8 mouse cellular contexts compared by ENCODE assay signal in the genomic region with DNA sequence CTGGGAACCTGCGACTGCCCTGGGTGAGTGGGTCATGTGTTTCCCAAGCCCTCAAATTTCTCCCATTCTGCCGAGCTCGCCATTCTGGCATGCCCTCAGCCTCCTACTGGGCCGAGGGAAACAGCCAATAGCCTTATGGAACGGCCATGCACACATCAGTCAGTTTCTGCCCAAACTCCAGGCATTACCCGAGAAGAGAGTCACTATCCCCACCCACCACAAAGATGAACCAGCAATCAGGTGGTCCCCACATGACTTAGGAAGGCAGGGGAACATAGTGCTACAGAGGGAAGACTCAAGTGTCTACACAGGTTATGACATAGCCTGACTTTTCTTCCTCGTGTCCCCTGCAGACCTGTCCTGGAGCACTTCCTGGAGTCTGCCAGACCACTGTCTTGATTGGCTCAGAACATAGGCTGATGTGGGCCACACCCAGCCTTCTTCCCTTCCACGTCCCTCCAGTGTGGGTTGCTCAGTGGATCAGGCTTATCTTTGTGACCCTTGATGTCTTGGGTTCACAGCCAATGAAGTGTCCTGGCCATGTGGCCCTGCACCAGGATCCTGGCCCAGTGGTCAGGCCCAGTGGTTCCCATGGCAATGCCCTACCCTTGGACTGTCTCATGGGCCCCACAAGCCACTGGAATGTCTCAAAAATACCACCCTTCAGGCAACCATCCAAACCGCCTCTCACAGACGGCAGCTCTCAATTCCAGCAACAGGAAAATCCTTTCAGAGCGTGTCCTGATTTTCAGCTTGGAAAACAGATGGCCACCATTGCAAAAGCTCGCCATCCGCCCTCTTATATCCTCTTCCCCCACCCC. TPM values are rescaled to one million over a fixed set of nuclear protein-coding genes. Genes with fewer than 3 reads are reported as not detected.
A peak's percentile ranks its signal among the peaks of the same experiment; 100 is the strongest.
DNase-seq lines count a peak whose midpoint lies in the region; ATAC-seq lines count a peak whose summit lies in the region.

No protein-coding gene starts in this region.

- H3K9me3 ChIP-seq in embryonic facial prominence, embryonic 14.5 days (ENCODE audit: control insufficient read depth, low read length), result no peaks in the 10 kb centered on the region
- no peaks in the 10 kb centered on the region for H3K9me3 ChIP-seq in hindbrain, embryonic 10.5 days
- H3K9me3 ChIP-seq in neural tube, embryonic 14.5 days (ENCODE audit: control insufficient read depth, low read length), result no peaks in the 10 kb centered on the region

- peak; percentile 95 for DNase-seq in 3134 (ENCODE audit: extremely low read depth, insufficient read length, low spot score)
- peak; percentile 100 for DNase-seq in 3T3-L1 (ENCODE audit: low read depth, low spot score)
- DNase-seq in embryonic facial prominence, embryonic 14.5 days (ENCODE audit: low spot score), result peak; percentile 91
- no peak for DNase-seq in hindbrain, embryonic 10.5 days (ENCODE audit: low spot score)
- DNase-seq in left cerebral cortex, postnatal 25 days (ENCODE audit: low spot score in 2 of 2), result peak; percentile 66 to 94
- no peak for DNase-seq in gastrocnemius, postnatal 10 days

- no peak overlapping the region for H3K4me2 ChIP-seq in embryonic facial prominence, embryonic 14.5 days (ENCODE audit: low read depth, low read length)
- H3K4me2 ChIP-seq in neural tube, embryonic 14.5 days (ENCODE audit: low read depth, low read length), result no peak overlapping the region

- H3K27ac ChIP-seq in embryonic facial prominence, embryonic 14.5 days (replicated peaks; ENCODE audit: low read depth, low read length), result peak overlapping the region; percentile 98
- H3K27ac ChIP-seq in hindbrain, embryonic 10.5 days, result peak overlapping the region; percentile 76
- peak overlapping the region; percentile 55 for H3K27ac ChIP-seq in neural tube, embryonic 14.5 days (ENCODE audit: low read depth, low read length)

- no peak overlapping the region for H3K4me3 ChIP-seq in embryonic facial prominence, embryonic 14.5 days (ENCODE audit: low read depth, low read length)
- no peak overlapping the region for H3K4me3 ChIP-seq in hindbrain, embryonic 10.5 days
- no peak overlapping the region for H3K4me3 ChIP-seq in neural tube, embryonic 14.5 days (ENCODE audit: low read depth, low read length)

- no peaks in the 10 kb centered on the region for H3K36me3 ChIP-seq in embryonic facial prominence, embryonic 14.5 days (ENCODE audit: control insufficient read depth, insufficient read depth, low read length)
- H3K36me3 ChIP-seq in hindbrain, embryonic 10.5 days, result no peaks in the 10 kb centered on the region
- no peaks in the 10 kb centered on the region for H3K36me3 ChIP-seq in neural tube, embryonic 14.5 days (ENCODE audit: control insufficient read depth, insufficient read depth, low read length)

- intact Hi-C loops in left cerebral cortex, postnatal 25 days (cut with DNase I), result no loop called here

- no peak overlapping the region for H3K9ac ChIP-seq in embryonic facial prominence, embryonic 14.5 days (ENCODE audit: low read depth, low read length)
- no peak overlapping the region for H3K9ac ChIP-seq in neural tube, embryonic 14.5 days (replicated peaks; ENCODE audit: low read depth, low read length)

- WGBS in embryonic facial prominence, embryonic 14.5 days, result 51% methylated on average over 13 of the region's 13 CpGs
- WGBS in hindbrain, embryonic 10.5 days, result 62% methylated on average over 13 of the region's 13 CpGs
- 55% methylated on average over 13 of the region's 13 CpGs for WGBS in neural tube, embryonic 14.5 days

- peaks cover 60% of the 10 kb centered on the region for H3K4me1 ChIP-seq in embryonic facial prominence, embryonic 14.5 days (ENCODE audit: control insufficient read depth, insufficient read depth, low read length)
- peaks cover 70% of the 10 kb centered on the region for H3K4me1 ChIP-seq in hindbrain, embryonic 10.5 days (replicated peaks)
- H3K4me1 ChIP-seq in neural tube, embryonic 14.5 days (ENCODE audit: control insufficient read depth, insufficient read depth, low read length), result peaks cover 33% of the 10 kb centered on the region

- no peak for ATAC-seq in embryonic facial prominence, embryonic 14.5 days (ENCODE audit: low read depth)
- ATAC-seq in neural tube, embryonic 14.5 days (ENCODE audit: low read depth), result no peak
- ATAC-seq in granulocyte monocyte progenitor cell, adult 5-6 weeks (replicated peaks; ENCODE audit: poor library complexity, severe bottlenecking), result no peak

- no peaks in the 10 kb centered on the region for H3K27me3 ChIP-seq in embryonic facial prominence, embryonic 14.5 days (replicated peaks; ENCODE audit: control insufficient read depth, insufficient read depth, low read length)
- peaks cover 21% of the 10 kb centered on the region; the same call in 1 of the 2 replicates for H3K27me3 ChIP-seq in hindbrain, embryonic 10.5 days (ENCODE audit: insufficient read depth, poor library complexity, severe bottlenecking)
- H3K27me3 ChIP-seq in neural tube, embryonic 14.5 days (ENCODE audit: control insufficient read depth, insufficient read depth, low read length), result no peaks in the 10 kb centered on the region

RNA-seq across cellular contexts. Expression of gene Irf2bpl, which starts 58.0 kb away (rescaled TPM):
- 33.5 and 33.8 TPM in 2 replicates for polyA plus RNA-seq in embryonic facial prominence, embryonic 14.5 days (2014; fragmentation: Nextera tagmentation; extraction: Ambion mirVana)
- polyA plus RNA-seq in hindbrain, embryonic 10.5 days (2016; fragmentation: Nextera tagmentation; extraction: Ambion mirVana), result 20.3 and 34.2 TPM in 2 replicates
- total RNA-seq in left cerebral cortex, postnatal 25 days (2021), result 10 to 100 TPM; 61.9 to 78.7 TPM
- polyA plus RNA-seq in neural tube, embryonic 14.5 days (2014; fragmentation: Nextera tagmentation; extraction: Ambion mirVana), result 47.6 and 58.3 TPM in 2 replicates
- total RNA-seq in granulocyte monocyte progenitor cell, adult 5-6 weeks (2014; fragmentation: Nextera tagmentation), result 1.2 and 1.8 TPM in 2 replicates
- total RNA-seq in granulocyte monocyte progenitor cell, adult 5-6 weeks (2017), result 0.15 and 0.78 TPM in 2 replicates
- total RNA-seq in gastrocnemius, postnatal 10 days (2021), result 10 to 100 TPM; 42.9 to 46.7 TPM

Comparison
In these comparisons a context has a peak if more than half of its experiments do, and no peak if none do; other contexts are left out.
1. DNase-seq: peak in 3134 (single experiment), 3T3-L1 (single experiment), embryonic facial prominence, embryonic 14.5 days (single experiment) and left cerebral cortex, postnatal 25 days (2 of 2); none in hindbrain, embryonic 10.5 days (single experiment) and gastrocnemius, postnatal 10 days (single experiment).
2. RNA of gene Irf2bpl, which starts 58.0 kb away (total RNA-seq): 61.9 to 78.7 TPM in left cerebral cortex, postnatal 25 days and 42.9 to 46.7 TPM in gastrocnemius, postnatal 10 days; 0.15 to 1.8 TPM in granulocyte monocyte progenitor cell, adult 5-6 weeks; every median in the first group is over 10 times any median in the second.
3. Peak in every context shown above with its lines, with median percentiles within 50 percentile points of each other: H3K27ac ChIP-seq.